Mouse (Mus musculus): ENCODE measurements around the gene Spc24. TPM values are rescaled to one million over a fixed set of nuclear protein-coding genes. Genes with fewer than 3 reads are reported as not detected.
"Not testable (repeated sequence)": the region's sequence is repeated elsewhere in the genome, so short reads cannot be mapped to it uniquely, and the experiment has no call there.

Gene Spc24
- polyA plus RNA-seq, 1 experiment from 2014 or later: 106 TPM

GRCm38 (mm10) chr9:21787654-21788053, 27.6 kb upstream of the Spc24 start:
- 72% methylated on average over 5 of the region's 5 CpGs for WGBS
- Histone ChIP-seq H3K4me1 (ENCODE audit: control insufficient read depth, insufficient read depth, low read length) (peaks cover 28% of the 10 kb centered on the region), H3K9me3 (ENCODE audit: control insufficient read depth, low read length) (no peaks in the 10 kb centered on the region), H3K4me2 (ENCODE audit: low read depth, low read length) (no peak overlapping the region), H3K4me3 (ENCODE audit: low read length) (no peak overlapping the region), H3K9ac (ENCODE audit: low read depth, low read length) (no peak overlapping the region), H3K36me3 (ENCODE audit: control insufficient read depth, insufficient read depth, low read length) (peaks cover 9% of the 10 kb centered on the region), H3K27me3 (replicated peaks; ENCODE audit: control insufficient read depth, insufficient read depth, low read length) (no peaks in the 10 kb centered on the region), H3K27ac (ENCODE audit: low read length) (peak overlapping the region; percentile 23; the same call in 1 of the 2 replicates)
- ATAC-seq: no peak

GRCm38 (mm10) chr9:21786906-21787305, 26.8 kb upstream of the Spc24 start:
- Histone ChIP-seq H3K4me2 (ENCODE audit: low read depth, low read length) (no peak overlapping the region), H3K36me3 (ENCODE audit: control insufficient read depth, insufficient read depth, low read length) (peaks cover 9% of the 10 kb centered on the region), H3K27me3 (replicated peaks; ENCODE audit: control insufficient read depth, insufficient read depth, low read length) (no peaks in the 10 kb centered on the region), H3K27ac (ENCODE audit: low read length) (no peak overlapping the region), H3K9me3 (ENCODE audit: control insufficient read depth, low read length) (no peaks in the 10 kb centered on the region), H3K4me1 (ENCODE audit: control insufficient read depth, insufficient read depth, low read length) (peaks cover 21% of the 10 kb centered on the region), H3K9ac (ENCODE audit: low read depth, low read length) (no peak overlapping the region), H3K4me3 (ENCODE audit: low read length) (no peak overlapping the region)
- 19% methylated on average over 6 of the region's 6 CpGs for WGBS
- peak; percentile 46; the same call in 1 of the 2 replicates for ATAC-seq

GRCm38 (mm10) chr9:21786309-21786708, 26.2 kb upstream of the Spc24 start:
- 85% methylated on average over 1 of the region's 2 CpGs for WGBS
- H3K36me3 ChIP-seq (ENCODE audit: control insufficient read depth, insufficient read depth, low read length): not testable (repeated sequence)

GRCm38 (mm10) chr9:21784517-21785307, 24.6 kb upstream of the Spc24 start:
- Histone ChIP-seq H3K36me3 (ENCODE audit: control insufficient read depth, insufficient read depth, low read length) (peaks cover 15% of the 10 kb centered on the region), H3K4me1 (ENCODE audit: control insufficient read depth, insufficient read depth, low read length) (peaks cover 19% of the 10 kb centered on the region), H3K27me3 (replicated peaks; ENCODE audit: control insufficient read depth, insufficient read depth, low read length) (no peaks in the 10 kb centered on the region), H3K27ac (ENCODE audit: low read length) (no peak overlapping the region), H3K9me3 (ENCODE audit: control insufficient read depth, low read length) (no peaks in the 10 kb centered on the region), H3K4me3 (ENCODE audit: low read length) (no peak overlapping the region), H3K4me2 (ENCODE audit: low read depth, low read length) (no peak overlapping the region), H3K9ac (ENCODE audit: low read depth, low read length) (no peak overlapping the region)
- peak; percentile 36 for ATAC-seq
- WGBS: 81% methylated on average over 7 of the region's 7 CpGs

More at GRCm38 (mm10) chr9:21786309-21786708, 26.2 kb upstream of the Spc24 start:
- H3K27ac ChIP-seq (ENCODE audit: low read length); H3K4me2 ChIP-seq (ENCODE audit: low read depth, low read length); H3K9ac ChIP-seq (ENCODE audit: low read depth, low read length); ATAC-seq; H3K4me3 ChIP-seq (ENCODE audit: low read length); H3K9me3 ChIP-seq (ENCODE audit: control insufficient read depth, low read length); H3K27me3 ChIP-seq (replicated peaks; ENCODE audit: control insufficient read depth, insufficient read depth, low read length): not testable (repeated sequence)
- peaks cover 19% of the 10 kb centered on the region for H3K4me1 ChIP-seq (ENCODE audit: control insufficient read depth, insufficient read depth, low read length)

- H3K27ac ChIP-seq (ENCODE audit: low read length): no peak overlapping the region
- H3K36me3 ChIP-seq (ENCODE audit: control insufficient read depth, insufficient read depth, low read length): peaks cover 34% of the 10 kb centered on the region
- ATAC-seq: no peak; the same call in 1 of the 2 replicates
- no peak overlapping the region for H3K4me3 ChIP-seq (ENCODE audit: low read length)
- 75% methylated on average over 15 of the region's 15 CpGs for WGBS
- H3K4me1 ChIP-seq (ENCODE audit: control insufficient read depth, insufficient read depth, low read length): peaks cover 8% of the 10 kb centered on the region; the same call in 1 of the 2 replicates
- no peaks in the 10 kb centered on the region for H3K9me3 ChIP-seq (ENCODE audit: control insufficient read depth, low read length)
- no peaks in the 10 kb centered on the region for H3K27me3 ChIP-seq (replicated peaks; ENCODE audit: control insufficient read depth, insufficient read depth, low read length)
- no peak overlapping the region for H3K9ac ChIP-seq (ENCODE audit: low read depth, low read length)
- no peak overlapping the region for H3K4me2 ChIP-seq (ENCODE audit: low read depth, low read length)
Measured at GRCm38 (mm10) chr9:21781657-21782468, 21.8 kb upstream of the Spc24 start.

GRCm38 (mm10) chr9:21777726-21778125, 17.6 kb upstream of the Spc24 start:
- no peak for ATAC-seq
- H3K36me3 ChIP-seq (ENCODE audit: control insufficient read depth, insufficient read depth, low read length): peaks cover 39% of the 10 kb centered on the region
- H3K9ac ChIP-seq (ENCODE audit: low read depth, low read length): no peak overlapping the region
- 88% methylated on average over 3 of the region's 3 CpGs for WGBS
- no peak overlapping the region for H3K4me3 ChIP-seq (ENCODE audit: low read length)
- H3K27me3 ChIP-seq (replicated peaks; ENCODE audit: control insufficient read depth, insufficient read depth, low read length): no peaks in the 10 kb centered on the region
- no peaks in the 10 kb centered on the region for H3K4me1 ChIP-seq (ENCODE audit: control insufficient read depth, insufficient read depth, low read length)
- no peak overlapping the region for H3K4me2 ChIP-seq (ENCODE audit: low read depth, low read length)
- H3K9me3 ChIP-seq (ENCODE audit: control insufficient read depth, low read length): no peaks in the 10 kb centered on the region
- no peak overlapping the region for H3K27ac ChIP-seq (ENCODE audit: low read length)

- no peak overlapping the region for H3K9ac ChIP-seq (ENCODE audit: low read depth, low read length)
- no peak overlapping the region for H3K27ac ChIP-seq (ENCODE audit: low read length)
- ATAC-seq: no peak
- H3K36me3 ChIP-seq (ENCODE audit: control insufficient read depth, insufficient read depth, low read length): peaks cover 38% of the 10 kb centered on the region
- H3K9me3 ChIP-seq (ENCODE audit: control insufficient read depth, low read length): no peaks in the 10 kb centered on the region
- no peak overlapping the region for H3K4me2 ChIP-seq (ENCODE audit: low read depth, low read length)
- no peaks in the 10 kb centered on the region for H3K4me1 ChIP-seq (ENCODE audit: control insufficient read depth, insufficient read depth, low read length)
- WGBS: 92% methylated on average over 16 of the region's 16 CpGs
- H3K27me3 ChIP-seq (replicated peaks; ENCODE audit: control insufficient read depth, insufficient read depth, low read length): no peaks in the 10 kb centered on the region
- H3K4me3 ChIP-seq (ENCODE audit: low read length): no peak overlapping the region
Measured at GRCm38 (mm10) chr9:21774353-21774752, 14.2 kb upstream of the Spc24 start.

GRCm38 (mm10) chr9:21773396-21773795, 13.3 kb upstream of the Spc24 start:
- not testable (repeated sequence) for H3K4me2 ChIP-seq (ENCODE audit: low read depth, low read length); ATAC-seq; H3K27me3 ChIP-seq (replicated peaks; ENCODE audit: control insufficient read depth, insufficient read depth, low read length); H3K27ac ChIP-seq (ENCODE audit: low read length); H3K4me3 ChIP-seq (ENCODE audit: low read length); H3K9ac ChIP-seq (ENCODE audit: low read depth, low read length); H3K4me1 ChIP-seq (ENCODE audit: control insufficient read depth, insufficient read depth, low read length); H3K9me3 ChIP-seq (ENCODE audit: control insufficient read depth, low read length)
- H3K36me3 ChIP-seq (ENCODE audit: control insufficient read depth, insufficient read depth, low read length): peaks cover 32% of the 10 kb centered on the region
- WGBS: 80% methylated on average over 5 of the region's 5 CpGs

GRCm38 (mm10) chr9:21769558-21770183, 9.6 kb upstream of the Spc24 start:
- WGBS: 78% methylated on average over 26 of the region's 26 CpGs
- ATAC-seq: 0 out of 2 replicates have a peak, but pooled peaks have one; percentile 18

More at GRCm38 (mm10) chr9:21769558-21770183, 9.6 kb upstream of the Spc24 start:
- Histone ChIP-seq H3K27ac (ENCODE audit: low read length) (peak overlapping the region; percentile 39; the same call in 1 of the 2 replicates), H3K9ac (ENCODE audit: low read depth, low read length) (no peak overlapping the region), H3K27me3 (replicated peaks; ENCODE audit: control insufficient read depth, insufficient read depth, low read length) (no peaks in the 10 kb centered on the region), H3K4me3 (ENCODE audit: low read length) (no peak overlapping the region), H3K4me2 (ENCODE audit: low read depth, low read length) (no peak overlapping the region), H3K36me3 (ENCODE audit: control insufficient read depth, insufficient read depth, low read length) (peaks cover 14% of the 10 kb centered on the region), H3K9me3 (ENCODE audit: control insufficient read depth, low read length) (no peaks in the 10 kb centered on the region), H3K4me1 (ENCODE audit: control insufficient read depth, insufficient read depth, low read length) (0 out of 2 replicates have a peak, but pooled peaks cover 5% of the 10 kb centered on the region)

Data from intestine, embryonic 16.5 days (tissue).